Mouse (Mus musculus) liver, adult 2 months (tissue): ENCODE measurements around the gene Rangrf. TPM values are rescaled to one million over a fixed set of nuclear protein-coding genes. Genes with fewer than 3 reads are reported as not detected.

Experiments used
- DNase-seq: peaks from one replicate; pipeline ENCODE4 v3.0.0-alpha.2; 2011; ENCODE audit warnings: low read depth, low spot score; ENCODE audit errors: extremely low read depth
- H3K27ac ChIP-seq: fragments of 200-500 bp; replicated peaks from 2 replicates; pipeline ENCODE4 v1.5.1; 2012; ENCODE audit warnings: low read depth, mild to moderate bottlenecking, control low read depth, inconsistent platforms, low read length; ENCODE audit not compliant: insufficient read depth
- H3K27me3 ChIP-seq: fragments of 200-500 bp; 2 replicates; pipeline ENCODE4 v1.6.1; 2012; ENCODE audit warnings: mild to moderate bottlenecking, moderate library complexity, low read length, inconsistent platforms; ENCODE audit not compliant: control insufficient read depth, insufficient read depth
- H3K36me3 ChIP-seq: fragments of 200-500 bp; 2 replicates; pipeline ENCODE4 v1.6.1; 2012; ENCODE audit warnings: low read length, inconsistent platforms; ENCODE audit not compliant: control insufficient read depth, insufficient read depth
- H3K4me1 ChIP-seq: fragments of 200-500 bp; 2 replicates; pipeline ENCODE4 v1.6.1; 2011; ENCODE audit warnings: low read length; ENCODE audit not compliant: control insufficient read depth, insufficient read depth
- H3K4me3 ChIP-seq: fragments of 200-500 bp; 2 replicates; pipeline ENCODE4 v1.5.1; 2011; ENCODE audit warnings: low read depth, mild to moderate bottlenecking, control low read depth, low read length, moderate library complexity; ENCODE audit not compliant: insufficient read depth
- H3K79me2 ChIP-seq: fragments of 200-500 bp; 2 replicates; pipeline ENCODE4 v1.6.1; 2012; ENCODE audit warnings: inconsistent platforms, mild to moderate bottlenecking, low read length, moderate library complexity; ENCODE audit not compliant: control insufficient read depth, insufficient read depth
- H3K9ac ChIP-seq: fragments of 200-500 bp; 2 replicates; pipeline ENCODE4 v1.6.1; 2012; ENCODE audit warnings: low read depth, mild to moderate bottlenecking, control low read depth, inconsistent platforms, low read length
- CTCF ChIP-seq: fragments of 200-500 bp; IDR thresholded peaks from 2 replicates; pipeline ENCODE4 v1.5.1; 2011; ENCODE audit warnings: low read depth, low read length, control low read depth
- POLR2A ChIP-seq: fragments of 200-500 bp; IDR thresholded peaks from 2 replicates; pipeline ENCODE4 v1.6.1; 2011; ENCODE audit warnings: low read length, control low read depth; ENCODE audit not compliant: insufficient read depth; ENCODE audit errors: extremely low read depth
- WGBS: fragments of 180-500 bp; shearing (Covaris S2); methylation state at CpG from one replicate; pipeline ENCODE4 v1.1.7; 2018; 5-methylcytosine and 5-hydroxymethylcytosine counted together
- polyA plus RNA-seq: library from polyadenylated mRNA; depleted of rRNA; stranded (reverse); fragments of >200 nt; gene quantifications from 2 replicates; pipeline ENCODE4 v1.2.3, GENCODE M21; 2012
- total RNA-seq: library from RNA; depleted of rRNA; stranded (reverse); fragments of >200 nt; gene quantifications from 2 replicates; pipeline ENCODE4 v1.2.3, GENCODE M21; 2014

Gene Rangrf
- total and polyA plus RNA-seq, 2 experiments = 3.1 to 5.5 TPM

DNA sequence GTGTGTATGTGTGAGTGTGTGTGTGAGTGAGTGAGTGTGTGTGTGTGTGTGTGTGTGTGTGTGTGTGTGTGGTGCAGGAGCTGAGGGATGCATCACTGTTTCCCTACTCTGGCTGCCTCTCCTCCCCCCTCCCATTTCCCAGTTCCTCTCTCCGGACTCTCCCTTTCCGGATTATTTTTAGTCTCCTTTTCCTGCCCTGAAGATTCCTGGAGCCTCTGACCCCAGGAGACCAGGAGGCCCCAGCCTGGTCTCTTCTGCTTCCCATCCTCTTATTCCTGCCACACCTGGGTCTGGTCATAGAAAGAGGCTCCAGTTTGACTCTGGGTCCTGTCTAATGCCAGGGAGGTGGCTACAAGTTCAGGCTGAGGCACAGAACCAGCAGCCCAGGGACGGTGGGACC, 18.9 kb downstream of the Rangrf start:
- DNase-seq = no peak
- Histone ChIP-seq H3K79me2 (no peaks in the 10 kb centered on the region), H3K27ac (peak overlapping the region; percentile 68), H3K4me1 (no peaks in the 10 kb centered on the region), H3K4me3 (peak overlapping the region; percentile 69; the same call in 1 of the 2 replicates), H3K9ac (peak overlapping the region; percentile 48), H3K27me3 (peaks cover 2% of the 10 kb centered on the region; the same call in 1 of the 2 replicates), H3K36me3 (no peaks in the 10 kb centered on the region)
- WGBS = 55% methylated on average over 3 of the region's 3 CpGs
- TF ChIP-seq POLR2A = no peak
- TF ChIP-seq CTCF = no peak

GRCm38 (mm10) chr11:68955473-68955872, 19.5 kb downstream of the Rangrf start:
- H3K27me3 ChIP-seq = peaks cover 3% of the 10 kb centered on the region; the same call in 1 of the 2 replicates
- TF ChIP-seq POLR2A (no peak), CTCF (no peak)
- H3K9ac ChIP-seq = peak overlapping the region; percentile 3; the same call in 1 of the 2 replicates

DNA sequence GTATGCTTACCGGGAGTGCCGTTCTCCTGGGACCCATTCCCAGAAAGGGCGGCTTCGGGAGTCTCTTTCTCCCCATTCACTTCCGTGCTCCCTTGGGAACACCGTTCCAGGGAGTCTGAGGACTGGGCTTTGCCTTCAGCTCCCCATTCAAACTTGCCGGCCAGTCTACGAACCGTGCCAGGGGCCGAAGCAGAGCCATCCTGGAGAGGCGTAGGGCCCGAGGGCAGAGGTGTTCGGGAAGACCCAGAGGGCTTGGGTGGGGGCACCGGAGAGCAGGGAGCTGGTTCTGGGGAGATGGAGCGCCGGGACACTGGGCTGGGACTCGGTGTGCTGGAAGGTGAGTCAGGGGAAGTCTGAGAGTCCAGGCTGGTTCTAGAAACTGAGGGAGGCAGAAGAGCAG, 20.6 kb downstream of the Rangrf start:
- Histone ChIP-seq H3K79me2 (no peaks in the 10 kb centered on the region), H3K27ac (no peak overlapping the region), H3K9ac (no peak overlapping the region), H3K27me3 (peaks cover 3% of the 10 kb centered on the region; the same call in 1 of the 2 replicates), H3K4me3 (peak overlapping the region; percentile 39; the same call in 1 of the 2 replicates), H3K4me1 (no peaks in the 10 kb centered on the region), H3K36me3 (no peaks in the 10 kb centered on the region)
- 2% methylated on average over 17 of the region's 17 CpGs for whole genome bisulfite sequencing
- TF ChIP-seq CTCF (no peak), POLR2A (no peak)
- DNase-seq = no peak

More at GRCm38 (mm10) chr11:68955473-68955872, 19.5 kb downstream of the Rangrf start:
- no peaks in the 10 kb centered on the region for H3K36me3 ChIP-seq
- H3K27ac ChIP-seq = no peak overlapping the region
- no peaks in the 10 kb centered on the region for H3K79me2 ChIP-seq
- H3K4me1 ChIP-seq = no peaks in the 10 kb centered on the region
- 65% methylated on average over 5 of the region's 5 CpGs for WGBS
- no peak overlapping the region; the same call in 1 of the 2 replicates for H3K4me3 ChIP-seq
- no peak for DNase-seq

GRCm38 (mm10) chr11:68953903-68954302, 21.1 kb downstream of the Rangrf start:
- Histone ChIP-seq H3K4me3 (peak overlapping the region; percentile 20; the same call in 1 of the 2 replicates), H3K4me1 (no peaks in the 10 kb centered on the region), H3K27ac (no peak overlapping the region), H3K9ac (no peak overlapping the region), H3K27me3 (peaks cover 3% of the 10 kb centered on the region; the same call in 1 of the 2 replicates), H3K36me3 (no peaks in the 10 kb centered on the region), H3K79me2 (no peaks in the 10 kb centered on the region)
- TF ChIP-seq POLR2A = no peak
- TF ChIP-seq CTCF = no peak
- DNase-seq = no peak
- 14% methylated on average over 13 of the region's 13 CpGs for WGBS

DNA sequence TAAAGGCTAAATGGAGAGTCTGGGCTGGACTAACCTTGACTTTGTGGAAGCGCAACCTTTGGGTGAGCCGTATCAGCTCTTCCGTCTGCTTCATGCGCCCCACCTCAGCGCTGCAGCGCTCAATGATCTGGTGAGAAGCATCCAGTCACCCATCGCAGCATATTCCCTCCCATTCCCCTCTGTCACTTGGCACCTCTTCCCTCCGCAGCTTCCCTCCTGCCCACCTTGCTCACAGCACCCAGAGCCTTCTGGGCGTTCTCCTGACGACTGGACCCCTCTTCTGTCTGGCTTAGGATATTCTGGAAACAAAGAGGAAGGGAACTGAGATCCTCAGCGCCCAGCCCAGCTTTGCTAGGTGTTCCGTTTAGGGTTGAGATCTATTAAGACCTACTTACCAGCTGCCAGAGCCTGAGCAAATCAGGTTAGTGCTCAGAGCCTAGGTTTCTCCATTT, 27.4 kb downstream of the Rangrf start:
- no peaks in the 10 kb centered on the region for H3K36me3 ChIP-seq
- no peak for DNase-seq
- H3K27ac ChIP-seq = no peak overlapping the region
- H3K9ac ChIP-seq = no peak overlapping the region
- H3K27me3 ChIP-seq = peaks cover 5% of the 10 kb centered on the region
- no peaks in the 10 kb centered on the region for H3K4me1 ChIP-seq
- WGBS = 15% methylated on average over 12 of the region's 12 CpGs
- no peaks in the 10 kb centered on the region for H3K79me2 ChIP-seq
- no peak overlapping the region for H3K4me3 ChIP-seq
- TF ChIP-seq POLR2A (no peak), CTCF (no peak)

GRCm38 (mm10) chr11:68946806-68947440, 28.1 kb downstream of the Rangrf start:
- H3K36me3 ChIP-seq = no peaks in the 10 kb centered on the region
- H3K79me2 ChIP-seq = no peaks in the 10 kb centered on the region
- H3K4me1 ChIP-seq = no peaks in the 10 kb centered on the region
- H3K4me3 ChIP-seq = no peak overlapping the region
- H3K9ac ChIP-seq = no peak overlapping the region
- no peak overlapping the region for H3K27ac ChIP-seq
- TF ChIP-seq CTCF = no peak
- no peak for TF ChIP-seq POLR2A
- peaks cover 5% of the 10 kb centered on the region for H3K27me3 ChIP-seq
- WGBS = 23% methylated on average over 16 of the region's 16 CpGs
- no peak for DNase-seq
